Mouse (Mus musculus) embryonic facial prominence, embryonic 10.5 days (tissue): ENCODE data around the gene Gm11938. TPM values are rescaled to one million over a fixed set of nuclear protein-coding genes. Genes with fewer than 3 reads are reported as not detected.

Experiments
- DNase-seq: peaks from one replicate; pipeline ENCODE4 v3.0.0-alpha.2; 2017; ENCODE audit warnings: low spot score
- H3K27ac ChIP-seq: fragments of 300-500 bp; sonication (generic); replicated peaks from 2 replicates; pipeline ENCODE4 v1.5.1; 2016; ENCODE audit warnings: mild to moderate bottlenecking
- H3K27me3 ChIP-seq: fragments of 300-500 bp; sonication (generic); replicated peaks from 2 replicates; pipeline ENCODE4 v1.6.1; 2016; ENCODE audit warnings: low read depth, mild to moderate bottlenecking; ENCODE audit not compliant: poor library complexity, severe bottlenecking
- H3K36me3 ChIP-seq: fragments of 300-500 bp; sonication (generic); replicated peaks from 2 replicates; pipeline ENCODE4 v1.6.1; 2016; ENCODE audit warnings: mild to moderate bottlenecking, moderate library complexity
- H3K4me1 ChIP-seq: fragments of 300-500 bp; sonication (generic); 2 replicates; pipeline ENCODE4 v1.6.1; 2016
- H3K4me3 ChIP-seq: fragments of 300-500 bp; sonication (generic); 2 replicates; pipeline ENCODE4 v1.5.1; 2016; ENCODE audit warnings: mild to moderate bottlenecking, moderate library complexity
- H3K9me3 ChIP-seq: fragments of 300-500 bp; sonication (generic); 2 replicates; pipeline ENCODE4 v1.6.1; 2016; ENCODE audit warnings: mild to moderate bottlenecking
- WGBS: fragments of 180-500 bp; shearing (Covaris S2); methylation state at CpG from one replicate; pipeline ENCODE4 v1.1.7; 2016; 5-methylcytosine and 5-hydroxymethylcytosine counted together
- polyA plus RNA-seq: library from polyadenylated mRNA; unstranded; fragments of >200 nt; fragmentation: Nextera tagmentation; extraction: Ambion mirVana; gene quantifications from 2 replicates; pipeline ENCODE4 v1.2.1, GENCODE M21; 2016

The Gm11938 gene
- polyA plus RNA-seq, 1 experiment from 2014 or later, result not detected

- Histone ChIP-seq H3K27me3 (no peaks in the 10 kb centered on the region), H3K4me3 (no peak within 1 kb of the TSS), H3K36me3 (no peaks in the 10 kb centered on the region), H3K27ac (no peak within 1 kb of the TSS), H3K4me1 (no peaks in the 10 kb centered on the region), H3K9me3 (no peaks in the 10 kb centered on the region)
- 92% methylated on average over 9 of the region's 9 CpGs for WGBS
- DNase-seq, result no peak
Observed at GRCm38 (mm10) chr11:99559366-99559765, 43.7 kb downstream of the Gm11938 start, which contains the start of gene Gm11939. Gene Gm11939, minus strand, starts transcription at chr11:99559466.

DNA sequence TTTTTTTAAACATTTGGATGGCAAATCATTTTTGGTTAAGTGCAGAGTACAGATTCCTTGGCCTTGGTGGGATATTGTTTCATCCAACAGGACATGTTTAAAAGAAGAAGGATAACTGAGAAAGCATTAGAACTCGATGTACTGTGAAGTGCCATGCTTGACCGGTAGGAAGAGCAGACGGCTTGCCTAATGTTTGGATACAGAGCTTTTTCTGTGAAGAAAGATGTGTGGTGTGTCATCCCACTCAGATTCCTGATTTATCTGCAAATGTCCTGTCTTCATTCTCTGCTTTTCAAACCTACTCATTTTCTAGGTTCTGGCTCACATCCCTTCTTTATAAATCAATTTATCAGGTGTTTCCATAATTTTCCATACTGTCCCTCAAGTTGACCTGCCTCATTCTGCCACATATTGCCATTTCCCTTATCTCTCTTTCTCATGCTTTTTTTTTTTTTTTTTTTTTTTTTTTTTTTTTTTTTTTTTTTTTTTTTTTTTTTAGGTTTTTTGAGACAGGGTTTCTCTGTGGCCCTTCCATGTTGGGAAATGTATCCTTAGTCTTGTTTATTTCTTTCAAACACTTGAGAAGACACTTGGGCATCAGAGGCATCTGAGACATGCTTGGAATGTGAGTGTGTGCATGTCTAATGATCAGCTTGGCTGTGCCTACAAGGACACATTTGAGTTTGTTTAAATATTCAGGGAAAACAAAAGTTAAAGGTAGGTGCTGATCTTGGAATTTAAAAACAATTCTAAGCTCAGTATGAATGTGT, 44.9 kb downstream of the Gm11938 start:
- Histone ChIP-seq H3K9me3 (no peaks in the 10 kb centered on the region), H3K4me1 (no peaks in the 10 kb centered on the region), H3K4me3 (no peak overlapping the region), H3K36me3 (no peaks in the 10 kb centered on the region), H3K27me3 (no peaks in the 10 kb centered on the region), H3K27ac (no peak overlapping the region)
- DNase-seq, result no peak
- 84% methylated on average over 3 of the region's 3 CpGs for WGBS

- H3K9me3 ChIP-seq, result no peaks in the 10 kb centered on the region
- H3K27me3 ChIP-seq, result no peaks in the 10 kb centered on the region
- no peak within 1 kb of the TSS for H3K27ac ChIP-seq
- WGBS, result 82% methylated on average over 2 of the region's 2 CpGs
- DNase-seq, result no peak
- no peaks in the 10 kb centered on the region for H3K4me1 ChIP-seq
- H3K36me3 ChIP-seq, result no peaks in the 10 kb centered on the region
- no peak within 1 kb of the TSS for H3K4me3 ChIP-seq
Observed at GRCm38 (mm10) chr11:99556753-99557152, 46.4 kb downstream of the Gm11938 start, which contains the start of gene Krtap3-2. Gene Krtap3-2, minus strand, starts transcription at chr11:99556853.

DNA sequence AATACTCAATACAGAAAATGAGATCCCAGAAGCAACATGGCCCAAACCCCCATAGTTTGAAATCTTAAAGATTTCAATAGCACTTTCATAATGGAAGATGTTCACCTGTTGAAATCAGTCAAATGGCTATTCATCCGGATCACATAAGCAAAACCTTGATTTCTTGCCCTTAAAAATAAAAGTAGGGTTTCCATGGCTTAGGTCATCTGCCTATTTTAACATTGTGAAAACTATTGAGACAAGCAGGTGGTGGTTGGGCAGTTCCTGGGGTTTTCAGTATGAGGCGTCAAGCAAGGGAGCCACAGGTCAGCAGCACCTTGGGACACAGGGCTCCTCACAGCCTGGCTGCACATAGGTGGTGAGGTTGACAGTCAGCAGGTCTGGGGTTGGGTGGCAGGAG, 46.9 kb downstream of the Gm11938 start:
- no peak overlapping the region for H3K4me3 ChIP-seq
- no peaks in the 10 kb centered on the region for H3K9me3 ChIP-seq
- no peaks in the 10 kb centered on the region for H3K4me1 ChIP-seq
- WGBS, result 89% methylated on average over 2 of the region's 2 CpGs
- H3K27ac ChIP-seq, result no peak overlapping the region
- H3K36me3 ChIP-seq, result no peaks in the 10 kb centered on the region
- no peak for DNase-seq
- H3K27me3 ChIP-seq, result no peaks in the 10 kb centered on the region

Other genes starting within 250 kb of the Gm11938 start
- 0.26 and 0.39 TPM in 2 replicates for gene Krt28, start 228.4 kb downstream of the Gm11938 start, polyA plus RNA-seq
- 18.6 and 25.3 TPM in 2 replicates for gene Krt10, start 213.9 kb downstream of the Gm11938 start, polyA plus RNA-seq
- not detected in 2 replicates for gene Krt12, start 181.0 kb downstream of the Gm11938 start, polyA plus RNA-seq
- 0.97 and 1.00 TPM in 2 replicates for gene Krt20, start 165.2 kb downstream of the Gm11938 start, polyA plus RNA-seq
- 0.21 and 0.31 TPM in 2 replicates for gene Krt23, start 110.2 kb downstream of the Gm11938 start, polyA plus RNA-seq
- gene Krt39, start 82.0 kb downstream of the Gm11938 start, polyA plus RNA-seq, result not detected in 2 replicates
- not detected in 2 replicates for gene Krt40, start 60.1 kb downstream of the Gm11938 start, polyA plus RNA-seq
- not detected in 2 replicates for gene Krtap3-3, start 52.4 kb downstream of the Gm11938 start, polyA plus RNA-seq
- not detected in 2 replicates for gene Krtap3-2, start 46.5 kb downstream of the Gm11938 start, polyA plus RNA-seq
- gene Gm11939, start 43.8 kb downstream of the Gm11938 start, polyA plus RNA-seq, result not detected in 2 replicates
- not detected in 2 replicates for gene Krtap3-1, start 36.7 kb downstream of the Gm11938 start, polyA plus RNA-seq
- gene Krtap1-5, start 22.3 kb downstream of the Gm11938 start, polyA plus RNA-seq, result not detected in 2 replicates
- not detected in 2 replicates for gene Krtap1-4, start 19.7 kb downstream of the Gm11938 start, polyA plus RNA-seq
- gene Krtap1-3, start 12.0 kb downstream of the Gm11938 start, polyA plus RNA-seq, result not detected in 2 replicates
- not detected in 2 replicates for gene Krtap9-3, start 5.2 kb downstream of the Gm11938 start, polyA plus RNA-seq
- not detected in 2 replicates for gene Gm11937, start 6.9 kb upstream of the Gm11938 start, polyA plus RNA-seq
- gene Krtap2-4, start 11.5 kb upstream of the Gm11938 start, polyA plus RNA-seq, result not detected in 2 replicates
- gene Gm11562, start 17.1 kb upstream of the Gm11938 start, polyA plus RNA-seq, result not detected in 2 replicates
- not detected in 2 replicates for gene Krtap4-1, start 24.9 kb upstream of the Gm11938 start, polyA plus RNA-seq
- gene Krtap4-2, start 31.8 kb upstream of the Gm11938 start, polyA plus RNA-seq, result not detected in 2 replicates
- gene Krtap4-7, start 40.8 kb upstream of the Gm11938 start, polyA plus RNA-seq, result not detected in 2 replicates
- not detected in 2 replicates for gene Gm11555, start 46.9 kb upstream of the Gm11938 start, polyA plus RNA-seq
- not detected in 2 replicates for gene Gm11563, start 55.7 kb upstream of the Gm11938 start, polyA plus RNA-seq
- gene Krtap4-6, start 62.7 kb upstream of the Gm11938 start, polyA plus RNA-seq, result not detected in 2 replicates
- not detected in 2 replicates for gene Gm14190, start 87.4 kb upstream of the Gm11938 start, polyA plus RNA-seq
- not detected in 2 replicates for gene Gm14180, start 131.0 kb upstream of the Gm11938 start, polyA plus RNA-seq
- gene Gm11595, start 169.6 kb upstream of the Gm11938 start, polyA plus RNA-seq, result not detected in 2 replicates
- gene Krtap4-8, start 177.4 kb upstream of the Gm11938 start, polyA plus RNA-seq, result not detected in 2 replicates
- gene Krtap4-9, start 181.9 kb upstream of the Gm11938 start, polyA plus RNA-seq, result not detected in 2 replicates
- not detected in 2 replicates for gene Gm11596, start 190.2 kb upstream of the Gm11938 start, polyA plus RNA-seq
- not detected in 2 replicates for gene Gm11569, start 195.6 kb upstream of the Gm11938 start, polyA plus RNA-seq
- gene Gm11554, start 201.1 kb upstream of the Gm11938 start, polyA plus RNA-seq, result not detected in 2 replicates
- gene Krtap4-13, start 206.6 kb upstream of the Gm11938 start, polyA plus RNA-seq, result not detected in 2 replicates
- gene Gm11564, start 212.4 kb upstream of the Gm11938 start, polyA plus RNA-seq, result not detected in 2 replicates
- gene 2300003K06Rik, start 234.8 kb upstream of the Gm11938 start, polyA plus RNA-seq, result not detected in 2 replicates
- gene Krtap4-16, start 248.3 kb upstream of the Gm11938 start, polyA plus RNA-seq, result not detected in 2 replicates